Mouse (Mus musculus): ENCODE results near the gene Romo1. TPM values are rescaled to one million over a fixed set of nuclear protein-coding genes. Genes with fewer than 3 reads are reported as not detected.
A peak's percentile ranks its signal among the peaks of the same experiment; 100 is the strongest.
"Not testable (repeated sequence)": the region's sequence is repeated elsewhere in the genome, so short reads cannot be mapped to it uniquely, and the experiment has no call there.

Gene Romo1
- polyA plus RNA-seq (2012; ENCODE audit: insufficient read depth, insufficient read length, low replicate concordance, missing spikeins): not detected in 2 replicates

DNA sequence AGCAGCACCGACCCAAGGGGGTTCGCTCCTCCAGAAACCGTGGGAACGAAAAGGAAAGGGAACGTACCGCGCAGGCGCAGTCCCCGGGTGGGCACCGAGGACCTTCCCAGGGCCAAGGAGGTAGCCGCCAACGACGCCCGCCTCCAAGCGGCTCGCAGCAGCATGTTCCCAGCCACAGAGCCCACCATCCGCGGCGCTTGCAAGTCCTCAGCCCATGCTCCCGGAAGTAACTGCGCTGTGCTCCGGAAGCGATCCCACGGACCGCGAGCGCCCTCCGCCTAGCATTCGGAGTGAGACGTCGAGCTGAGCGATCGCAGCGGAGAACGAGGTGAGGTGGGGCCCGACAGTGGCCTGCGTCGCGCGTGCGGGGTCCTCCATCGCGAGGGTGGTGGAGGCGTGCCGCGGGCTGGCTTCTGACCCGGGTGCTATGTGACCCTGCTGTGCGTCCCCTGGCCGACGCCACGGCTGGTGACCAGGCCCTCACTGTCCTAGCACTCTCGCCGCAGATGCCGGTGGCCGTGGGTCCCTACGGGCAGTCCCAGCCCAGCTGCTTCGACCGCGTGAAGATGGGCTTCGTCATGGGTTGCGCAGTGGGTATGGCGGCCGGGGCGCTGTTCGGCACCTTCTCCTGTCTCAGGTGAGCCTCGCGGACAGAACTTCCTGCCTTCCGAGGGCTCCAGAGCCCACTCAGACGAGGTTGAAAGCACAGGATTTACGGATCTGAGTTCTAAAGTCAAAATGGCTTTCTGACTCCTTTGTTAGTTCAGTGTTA, at the start of gene Romo1, which contains the start of gene Nfs1:
TSS of gene Romo1 (plus strand) at position 87 of the 772 bp plus-strand sequence.
TSS of gene Nfs1 (minus strand) at position 234 of the 772 bp plus-strand sequence.
- Histone ChIP-seq H3K4me3 (ENCODE audit: insufficient read depth, low read depth, low read length) (peak within 1 kb of the TSS; percentile 66), H3K4me1 (ENCODE audit: control insufficient read depth, insufficient read depth, low read length) (peaks cover 3% of the 10 kb centered on the region; the same call in 1 of the 2 replicates), H3K27ac (ENCODE audit: insufficient read depth, low read depth, low read length) (peak within 1 kb of the TSS; percentile 54)
- WGBS: under 1% methylated on average over 67 of the region's 70 CpGs
- TF ChIP-seq POLR2A (IDR thresholded peaks at IDR 0.05; ENCODE audit: insufficient read depth, low read depth, low read length): peak; percentile 48; the same call in 1 of the 2 replicates
- 0 out of 2 replicates have a peak, but pooled peaks have one; percentile 11 for TF ChIP-seq CTCF (IDR thresholded peaks at IDR 0.05; ENCODE audit: insufficient read depth, low read depth, low read length)

- under 1% methylated on average over 16 of the region's 16 CpGs for WGBS
- no peak for TF ChIP-seq CTCF (IDR thresholded peaks at IDR 0.05; ENCODE audit: insufficient read depth, low read depth, low read length)
- no peak for TF ChIP-seq POLR2A (IDR thresholded peaks at IDR 0.05; ENCODE audit: insufficient read depth, low read depth, low read length)
- Histone ChIP-seq H3K27ac (ENCODE audit: insufficient read depth, low read depth, low read length) (0 out of 2 replicates have a peak overlapping the region, but pooled peaks have one; percentile 87), H3K4me3 (ENCODE audit: insufficient read depth, low read depth, low read length) (peak overlapping the region; percentile 85), H3K4me1 (ENCODE audit: control insufficient read depth, insufficient read depth, low read length) (peaks cover 2% of the 10 kb centered on the region; the same call in 1 of the 2 replicates)
Measured at GRCm38 (mm10) chr2:156110627-156111357, 33.0 kb upstream of the Romo1 start.

GRCm38 (mm10) chr2:156111358-156112079, 32.3 kb upstream of the Romo1 start, which contains the start of the genes Cpne1 and Rbm12:
Gene Cpne1 (minus strand): TSS chr2:156111965.
Gene Rbm12 (minus strand): TSS chr2:156111978.
- Histone ChIP-seq H3K4me3 (ENCODE audit: insufficient read depth, low read depth, low read length) (peak within 1 kb of the TSS; percentile 85), H3K27ac (ENCODE audit: insufficient read depth, low read depth, low read length) (peak within 1 kb of the TSS; percentile 87), H3K4me1 (ENCODE audit: control insufficient read depth, insufficient read depth, low read length) (peaks cover 2% of the 10 kb centered on the region; the same call in 1 of the 2 replicates)
- TF ChIP-seq POLR2A (IDR thresholded peaks at IDR 0.05; ENCODE audit: insufficient read depth, low read depth, low read length): peak; percentile 92
- no peak for TF ChIP-seq CTCF (IDR thresholded peaks at IDR 0.05; ENCODE audit: insufficient read depth, low read depth, low read length)
- WGBS: under 1% methylated on average over 74 of the region's 74 CpGs

GRCm38 (mm10) chr2:156112080-156112423, 31.8 kb upstream of the Romo1 start:
- H3K27ac ChIP-seq (ENCODE audit: insufficient read depth, low read depth, low read length): peak overlapping the region; percentile 10; the same call in 1 of the 2 replicates
- H3K4me1 ChIP-seq (ENCODE audit: control insufficient read depth, insufficient read depth, low read length): not testable (repeated sequence)
- WGBS: 13% methylated on average over 5 of the region's 5 CpGs
- peak overlapping the region; percentile 85 for H3K4me3 ChIP-seq (ENCODE audit: insufficient read depth, low read depth, low read length)

DNA sequence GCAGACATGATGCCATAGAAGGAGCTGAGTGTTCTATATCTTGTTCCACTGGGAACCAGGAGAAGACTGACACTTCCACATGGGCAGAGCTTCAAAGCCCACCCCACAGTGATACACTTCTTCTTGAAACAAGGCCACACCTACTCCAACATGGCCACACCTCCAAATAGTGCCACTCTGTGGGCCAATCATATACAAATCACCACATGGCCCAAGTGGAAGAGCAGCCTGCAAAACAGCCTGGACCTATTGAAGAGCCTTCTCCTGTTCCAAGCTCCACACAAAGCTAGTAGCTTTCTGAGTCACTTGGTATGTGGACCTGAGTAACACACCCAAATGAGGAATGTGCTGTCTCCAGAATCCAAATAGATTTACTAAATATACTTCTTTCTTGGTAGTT, 24.3 kb upstream of the Romo1 start:
- TF ChIP-seq POLR2A (IDR thresholded peaks at IDR 0.05; ENCODE audit: insufficient read depth, low read depth, low read length) (no peak), CTCF (IDR thresholded peaks at IDR 0.05; ENCODE audit: insufficient read depth, low read depth, low read length) (no peak)
- no peak overlapping the region for H3K27ac ChIP-seq (ENCODE audit: insufficient read depth, low read depth, low read length)
- no peak overlapping the region for H3K4me3 ChIP-seq (ENCODE audit: insufficient read depth, low read depth, low read length)
- H3K4me1 ChIP-seq (ENCODE audit: control insufficient read depth, insufficient read depth, low read length): no peaks in the 10 kb centered on the region; the same call in 1 of the 2 replicates

GRCm38 (mm10) chr2:156123731-156124130, 20.1 kb upstream of the Romo1 start:
- 92% methylated on average over 5 of the region's 5 CpGs for WGBS
- TF ChIP-seq CTCF (IDR thresholded peaks at IDR 0.05; ENCODE audit: insufficient read depth, low read depth, low read length) (no peak), POLR2A (IDR thresholded peaks at IDR 0.05; ENCODE audit: insufficient read depth, low read depth, low read length) (no peak)
- Histone ChIP-seq H3K4me3 (ENCODE audit: insufficient read depth, low read depth, low read length) (no peak overlapping the region), H3K4me1 (ENCODE audit: control insufficient read depth, insufficient read depth, low read length) (no peaks in the 10 kb centered on the region; the same call in 1 of the 2 replicates), H3K27ac (ENCODE audit: insufficient read depth, low read depth, low read length) (peak overlapping the region; percentile 59)

- no peak within 1 kb of the TSS for H3K27ac ChIP-seq (ENCODE audit: insufficient read depth, low read depth, low read length)
- TF ChIP-seq POLR2A (IDR thresholded peaks at IDR 0.05; ENCODE audit: insufficient read depth, low read depth, low read length) (no peak), CTCF (IDR thresholded peaks at IDR 0.05; ENCODE audit: insufficient read depth, low read depth, low read length) (no peak)
- no peak within 1 kb of the TSS for H3K4me3 ChIP-seq (ENCODE audit: insufficient read depth, low read depth, low read length)
- 96% methylated on average over 5 of the region's 5 CpGs for WGBS
- H3K4me1 ChIP-seq (ENCODE audit: control insufficient read depth, insufficient read depth, low read length): no peaks in the 10 kb centered on the region; the same call in 1 of the 2 replicates
Measured at GRCm38 (mm10) chr2:156126992-156127391, 16.8 kb upstream of the Romo1 start, which contains the start of gene Gm28036. Gene Gm28036 (minus strand): TSS chr2:156127092.

- H3K27ac ChIP-seq (ENCODE audit: insufficient read depth, low read depth, low read length): no peak overlapping the region
- TF ChIP-seq CTCF (IDR thresholded peaks at IDR 0.05; ENCODE audit: insufficient read depth, low read depth, low read length) (no peak), POLR2A (IDR thresholded peaks at IDR 0.05; ENCODE audit: insufficient read depth, low read depth, low read length) (no peak)
- 90% methylated on average over 5 of the region's 5 CpGs for WGBS
- H3K4me3 ChIP-seq (ENCODE audit: insufficient read depth, low read depth, low read length): no peak overlapping the region
- H3K4me1 ChIP-seq (ENCODE audit: control insufficient read depth, insufficient read depth, low read length): no peaks in the 10 kb centered on the region
Measured at GRCm38 (mm10) chr2:156134161-156134560, 9.7 kb upstream of the Romo1 start.

Data from olfactory bulb, adult 2 months (tissue).